Mouse (Mus musculus): Measurements from ENCODE around the gene Atp6v0a4. TPM values are rescaled to one million over a fixed set of nuclear protein-coding genes. Genes with fewer than 3 reads are reported as not detected.

The Atp6v0a4 gene
- polyA plus RNA-seq, 1 experiment from 2014 or later, result 0.22 TPM

GRCm38 (mm10) chr6:38073592-38073991, 50.8 kb downstream of the Atp6v0a4 start:
- Histone ChIP-seq H3K4me2 (no peak overlapping the region), H3K36me3 (replicated peaks) (no peaks in the 10 kb centered on the region), H3K9ac (no peak overlapping the region), H3K4me3 (replicated peaks) (no peak overlapping the region), H3K27me3 (no peaks in the 10 kb centered on the region), H3K9me3 (replicated peaks) (no peaks in the 10 kb centered on the region), H3K4me1 (replicated peaks) (peaks cover 21% of the 10 kb centered on the region), H3K27ac (replicated peaks) (no peak overlapping the region)
- 71% methylated on average over 3 of the region's 3 CpGs for WGBS (ENCODE audit: insufficient replicate concordance)
- no peak for ATAC-seq (ENCODE audit: insufficient read depth)

DNA sequence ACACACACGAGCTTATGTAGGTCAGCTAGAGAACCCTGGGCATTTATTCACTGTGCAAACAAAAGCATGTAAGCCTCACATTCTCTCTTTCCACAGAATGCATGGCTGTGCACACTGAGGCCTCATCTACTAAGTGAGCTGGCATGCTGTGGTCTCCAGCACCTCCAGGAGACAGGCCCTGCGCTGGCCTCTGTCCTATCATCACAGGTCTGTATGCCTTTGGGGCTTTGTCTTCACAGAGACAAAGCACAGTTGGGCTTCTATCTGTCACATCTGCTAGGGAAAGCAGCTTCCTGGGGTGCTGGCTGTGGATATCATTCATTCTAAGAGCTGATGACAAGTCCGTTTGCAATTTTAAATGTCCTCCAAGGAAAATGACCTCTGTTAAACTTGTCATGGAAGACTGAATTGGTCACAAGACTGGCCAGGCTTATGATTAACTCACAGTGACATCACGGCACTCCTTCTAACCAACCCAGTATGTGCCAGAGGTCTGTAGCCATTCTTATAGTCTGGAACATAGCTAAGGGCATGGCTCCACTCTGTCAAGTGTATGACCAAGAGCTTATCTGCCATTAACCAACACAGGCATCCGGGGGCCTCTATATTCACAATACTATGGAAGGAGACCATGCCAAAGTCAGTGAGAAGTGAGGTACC, 52.1 kb downstream of the Atp6v0a4 start:
- Histone ChIP-seq H3K4me1 (replicated peaks) (peaks cover 21% of the 10 kb centered on the region), H3K9ac (no peak overlapping the region), H3K9me3 (replicated peaks) (no peaks in the 10 kb centered on the region), H3K4me3 (replicated peaks) (no peak overlapping the region), H3K4me2 (no peak overlapping the region), H3K36me3 (replicated peaks) (no peaks in the 10 kb centered on the region), H3K27me3 (no peaks in the 10 kb centered on the region), H3K27ac (replicated peaks) (no peak overlapping the region)
- 48% methylated on average over 5 of the region's 5 CpGs for WGBS (ENCODE audit: insufficient replicate concordance)
- ATAC-seq (ENCODE audit: insufficient read depth), result peak; percentile 57

DNA sequence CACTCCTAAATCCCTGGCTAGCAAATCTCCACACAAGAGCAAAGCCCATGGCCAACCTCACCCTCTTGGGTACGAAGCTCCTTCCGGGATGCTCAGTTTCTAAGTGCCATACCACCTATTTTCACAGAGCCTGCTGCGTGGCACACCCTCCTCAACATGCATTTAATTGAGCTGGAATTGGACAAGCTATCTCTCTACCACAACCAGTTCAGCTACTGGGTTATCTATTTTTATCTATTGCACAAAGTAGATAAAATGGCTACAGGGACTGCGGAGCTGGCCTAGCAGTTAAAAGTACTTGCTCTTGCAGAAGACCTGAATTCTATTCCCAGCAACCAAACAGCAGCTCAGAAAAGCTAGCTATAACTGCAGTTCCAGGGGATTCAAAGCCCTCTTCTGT, 53.1 kb downstream of the Atp6v0a4 start:
- no peak overlapping the region for H3K4me2 ChIP-seq
- H3K36me3 ChIP-seq (replicated peaks), result no peaks in the 10 kb centered on the region

DNA sequence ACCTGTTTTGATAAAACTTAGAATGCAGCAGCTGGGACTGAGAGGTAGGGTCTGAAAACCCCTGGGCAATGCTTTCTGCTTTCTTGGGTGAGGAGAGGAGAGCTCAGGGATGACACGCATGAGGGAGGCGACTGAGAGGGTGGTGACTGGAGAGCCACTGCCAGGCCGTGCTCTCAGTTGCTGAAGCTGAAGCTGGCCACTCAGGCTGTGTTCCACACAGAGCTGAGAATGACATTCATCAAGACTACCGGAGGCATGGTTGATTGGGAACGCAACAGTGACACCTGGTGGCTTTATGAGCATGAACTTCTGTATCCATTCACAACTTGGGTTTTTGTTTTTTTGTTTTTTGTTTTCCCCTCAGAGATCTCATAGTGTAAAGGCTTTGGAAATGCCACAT, 58.2 kb downstream of the Atp6v0a4 start:
- Histone ChIP-seq H3K9ac (no peak overlapping the region), H3K4me2 (no peak overlapping the region), H3K4me3 (replicated peaks) (no peak overlapping the region), H3K27ac (replicated peaks) (no peak overlapping the region), H3K36me3 (replicated peaks) (no peaks in the 10 kb centered on the region), H3K9me3 (replicated peaks) (no peaks in the 10 kb centered on the region), H3K27me3 (no peaks in the 10 kb centered on the region), H3K4me1 (replicated peaks) (peaks cover 7% of the 10 kb centered on the region)
- WGBS (ENCODE audit: insufficient replicate concordance), result 5% methylated on average over 5 of the region's 5 CpGs
- no peak for ATAC-seq (ENCODE audit: insufficient read depth)

More for the DNA sequence above, 53.1 kb downstream of the Atp6v0a4 start:
- peak; percentile 54 for ATAC-seq (ENCODE audit: insufficient read depth)
- no peaks in the 10 kb centered on the region for H3K27me3 ChIP-seq
- H3K4me3 ChIP-seq (replicated peaks), result no peak overlapping the region
- no peak overlapping the region for H3K27ac ChIP-seq (replicated peaks)
- H3K4me1 ChIP-seq (replicated peaks), result peaks cover 21% of the 10 kb centered on the region
- H3K9ac ChIP-seq, result no peak overlapping the region
- WGBS (ENCODE audit: insufficient replicate concordance), result 39% methylated on average over 4 of the region's 4 CpGs
- H3K9me3 ChIP-seq (replicated peaks), result no peaks in the 10 kb centered on the region

DNA sequence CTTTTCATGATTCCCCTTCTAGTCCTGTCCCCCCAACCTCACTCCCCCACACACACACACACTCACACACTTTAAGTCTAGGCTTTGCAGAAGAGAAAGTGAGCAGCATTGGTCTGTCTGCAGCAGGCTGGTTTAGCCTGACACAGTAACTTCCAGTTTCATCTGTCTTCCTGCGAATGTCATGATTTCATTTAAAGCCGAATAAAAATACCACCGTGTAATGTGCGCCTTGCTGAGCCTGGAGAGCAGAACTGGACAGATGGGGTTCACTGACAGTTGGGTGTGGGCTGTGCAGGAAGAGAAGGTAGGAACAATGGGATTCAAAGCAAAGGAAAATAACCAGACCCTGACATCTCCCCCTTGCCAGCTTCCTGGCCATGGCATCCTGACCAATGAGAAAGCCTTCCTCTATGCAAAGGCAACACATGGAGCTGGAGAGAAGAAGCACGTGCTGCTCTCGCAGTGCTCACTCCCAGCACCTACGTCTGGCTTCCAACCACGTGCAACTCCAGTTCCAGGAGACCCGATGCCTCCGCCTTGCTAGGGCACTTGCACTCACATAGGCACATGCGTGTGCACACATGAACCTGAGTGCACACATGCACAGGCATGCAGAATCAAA, 58.8 kb downstream of the Atp6v0a4 start:
- no peak overlapping the region for H3K4me2 ChIP-seq
- no peak overlapping the region for H3K27ac ChIP-seq (replicated peaks)
- 54% methylated on average over 11 of the region's 11 CpGs for WGBS (ENCODE audit: insufficient replicate concordance)
- H3K9me3 ChIP-seq (replicated peaks), result no peaks in the 10 kb centered on the region
- no peaks in the 10 kb centered on the region for H3K36me3 ChIP-seq (replicated peaks)
- no peak for ATAC-seq (ENCODE audit: insufficient read depth)
- no peak overlapping the region for H3K4me3 ChIP-seq (replicated peaks)
- H3K4me1 ChIP-seq (replicated peaks), result peaks cover 1% of the 10 kb centered on the region; the same call in 1 of the 2 replicates
- no peak overlapping the region for H3K9ac ChIP-seq
- H3K27me3 ChIP-seq, result no peaks in the 10 kb centered on the region

GRCm38 (mm10) chr6:38065122-38065500, 59.3 kb downstream of the Atp6v0a4 start:
- no peak for ATAC-seq (ENCODE audit: insufficient read depth)
- Histone ChIP-seq H3K4me2 (no peak overlapping the region), H3K36me3 (replicated peaks) (no peaks in the 10 kb centered on the region), H3K9ac (no peak overlapping the region), H3K27ac (replicated peaks) (no peak overlapping the region), H3K4me1 (replicated peaks) (no peaks in the 10 kb centered on the region), H3K27me3 (no peaks in the 10 kb centered on the region), H3K4me3 (replicated peaks) (no peak overlapping the region), H3K9me3 (replicated peaks) (no peaks in the 10 kb centered on the region)
- WGBS (ENCODE audit: insufficient replicate concordance), result 63% methylated on average over 3 of the region's 3 CpGs

DNA sequence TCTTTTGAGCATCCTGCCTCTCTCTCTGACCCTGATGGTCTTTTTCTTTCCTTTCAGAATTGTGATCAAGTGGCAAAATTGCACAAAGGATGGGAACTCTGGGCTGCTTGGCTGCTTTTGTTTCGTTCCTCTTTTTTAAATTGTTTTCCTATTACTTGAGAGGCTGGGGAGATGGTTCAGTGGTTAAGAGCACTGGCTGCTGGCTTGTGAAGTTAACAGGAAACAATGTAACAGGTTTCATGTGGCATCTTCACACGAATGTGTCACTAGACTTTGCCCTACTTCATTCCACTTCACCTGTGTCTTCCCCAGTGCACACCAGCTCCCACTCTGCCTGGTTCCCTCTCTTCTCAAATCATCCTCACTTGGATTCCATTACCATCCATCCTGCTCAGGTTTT, 59.8 kb downstream of the Atp6v0a4 start:
- H3K36me3 ChIP-seq (replicated peaks), result no peaks in the 10 kb centered on the region
- H3K4me3 ChIP-seq (replicated peaks), result no peak overlapping the region
- no peak overlapping the region for H3K4me2 ChIP-seq
- no peak for ATAC-seq (ENCODE audit: insufficient read depth)
- no peaks in the 10 kb centered on the region for H3K9me3 ChIP-seq (replicated peaks)
- H3K4me1 ChIP-seq (replicated peaks), result no peaks in the 10 kb centered on the region
- WGBS (ENCODE audit: insufficient replicate concordance), result 17% methylated on average over 2 of the region's 2 CpGs
- no peak overlapping the region for H3K27ac ChIP-seq (replicated peaks)
- no peaks in the 10 kb centered on the region for H3K27me3 ChIP-seq
- H3K9ac ChIP-seq, result no peak overlapping the region

DNA sequence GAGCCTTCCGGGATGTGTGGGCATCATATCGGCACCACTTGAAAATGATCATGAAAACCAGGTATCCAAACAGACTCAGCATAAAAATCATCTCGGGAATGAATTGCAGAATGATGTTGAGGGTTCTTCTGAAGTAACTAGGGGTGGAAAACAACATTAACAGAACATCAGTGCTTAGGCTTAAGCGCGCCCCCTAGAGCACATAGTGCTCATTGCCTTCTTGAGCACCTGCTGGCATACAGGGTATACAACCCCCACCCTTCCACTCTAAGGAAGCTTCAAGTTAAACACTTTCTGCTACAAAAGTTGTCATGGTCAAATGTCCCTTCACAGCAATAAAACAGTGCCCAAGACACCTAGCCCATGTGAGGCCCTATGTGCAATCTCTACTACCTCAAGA, 65.6 kb downstream of the Atp6v0a4 start:
- 51% methylated on average over 5 of the region's 5 CpGs for WGBS (ENCODE audit: insufficient replicate concordance)
- Histone ChIP-seq H3K27ac (replicated peaks) (no peak overlapping the region), H3K9ac (no peak overlapping the region), H3K4me3 (replicated peaks) (no peak overlapping the region), H3K4me1 (replicated peaks) (no peaks in the 10 kb centered on the region), H3K36me3 (replicated peaks) (no peaks in the 10 kb centered on the region), H3K4me2 (no peak overlapping the region), H3K27me3 (no peaks in the 10 kb centered on the region), H3K9me3 (replicated peaks) (no peaks in the 10 kb centered on the region)
- no peak for ATAC-seq (ENCODE audit: insufficient read depth)

DNA sequence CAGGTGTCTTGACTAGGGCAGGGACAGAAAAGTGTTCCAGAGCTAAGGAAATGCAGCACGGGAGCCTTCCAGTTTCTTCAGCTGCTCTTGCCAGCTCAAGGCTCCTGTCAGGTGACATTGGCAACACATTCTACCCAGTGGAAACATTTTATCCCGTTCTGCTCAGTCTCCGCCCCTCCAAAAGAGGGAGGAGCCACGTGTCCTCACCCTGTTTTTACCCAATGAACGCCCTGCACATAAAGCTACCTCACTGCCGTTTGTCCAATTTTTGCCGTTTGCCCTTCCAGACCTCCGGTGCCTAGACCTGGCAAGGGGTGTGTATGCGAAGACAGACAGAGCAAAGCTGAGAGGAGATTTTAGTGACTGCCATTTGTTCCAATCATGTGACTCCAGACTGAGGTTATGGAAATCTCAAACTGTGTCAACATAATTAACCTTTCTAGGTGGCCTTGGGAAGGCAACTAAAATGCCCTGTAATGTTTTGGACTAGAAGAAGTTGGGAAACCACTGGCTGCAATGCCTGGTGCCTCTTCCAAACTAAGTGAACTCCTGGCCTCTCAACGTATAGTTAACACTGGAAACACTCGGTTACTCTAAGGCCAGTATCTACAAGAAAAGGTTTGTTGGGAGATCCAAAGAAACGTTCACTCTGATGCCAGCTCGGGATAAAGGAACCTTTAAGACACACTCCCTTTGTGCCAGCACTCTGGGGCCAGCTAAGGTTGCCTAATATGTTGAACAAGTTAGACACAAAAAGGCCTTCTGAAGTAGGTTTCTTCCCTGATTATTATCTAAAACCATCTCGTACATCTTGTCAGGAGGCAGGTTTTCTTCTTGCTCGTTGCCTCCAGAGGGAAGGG, 68.7 kb downstream of the Atp6v0a4 start:
- H3K9ac ChIP-seq, result no peak overlapping the region
- 62% methylated on average over 15 of the region's 15 CpGs for WGBS (ENCODE audit: insufficient replicate concordance)
- no peak for ATAC-seq (ENCODE audit: insufficient read depth)
- no peaks in the 10 kb centered on the region for H3K27me3 ChIP-seq
- H3K9me3 ChIP-seq (replicated peaks), result no peaks in the 10 kb centered on the region
- no peak overlapping the region for H3K4me3 ChIP-seq (replicated peaks)
- no peaks in the 10 kb centered on the region for H3K4me1 ChIP-seq (replicated peaks)
- no peaks in the 10 kb centered on the region for H3K36me3 ChIP-seq (replicated peaks)
- no peak overlapping the region for H3K27ac ChIP-seq (replicated peaks)
- no peak overlapping the region for H3K4me2 ChIP-seq

- Histone ChIP-seq H3K9ac (no peak overlapping the region), H3K4me2 (no peak overlapping the region), H3K4me3 (replicated peaks) (no peak overlapping the region), H3K27ac (replicated peaks) (no peak overlapping the region), H3K27me3 (no peaks in the 10 kb centered on the region), H3K36me3 (replicated peaks) (no peaks in the 10 kb centered on the region), H3K4me1 (replicated peaks) (no peaks in the 10 kb centered on the region), H3K9me3 (replicated peaks) (no peaks in the 10 kb centered on the region)
- no peak for ATAC-seq (ENCODE audit: insufficient read depth)
- 76% methylated on average over 6 of the region's 6 CpGs for WGBS (ENCODE audit: insufficient replicate concordance)
These were observed 74.8 kb downstream of the Atp6v0a4 start for GRCm38 (mm10) chr6:38049601-38050000.

GRCm38 (mm10) chr6:38048800-38049561, 75.4 kb downstream of the Atp6v0a4 start:
- Histone ChIP-seq H3K27me3 (no peaks in the 10 kb centered on the region), H3K9me3 (replicated peaks) (no peaks in the 10 kb centered on the region), H3K4me1 (replicated peaks) (no peaks in the 10 kb centered on the region), H3K27ac (replicated peaks) (no peak overlapping the region), H3K9ac (no peak overlapping the region), H3K4me2 (no peak overlapping the region), H3K4me3 (replicated peaks) (no peak overlapping the region), H3K36me3 (replicated peaks) (no peaks in the 10 kb centered on the region)
- 36% methylated on average over 6 of the region's 6 CpGs for WGBS (ENCODE audit: insufficient replicate concordance)
- no peak for ATAC-seq (ENCODE audit: insufficient read depth)
